Mouse (Mus musculus) myocyte (in vitro differentiated cells): Measurements from ENCODE around the gene P2rx6. TPM values are rescaled to one million over a fixed set of nuclear protein-coding genes. Genes with fewer than 3 reads are reported as not detected.

Source experiments
- H3K27me3 ChIP-seq: one replicate; pipeline ENCODE4 v1.6.1; 2011; ENCODE audit not compliant: control insufficient read depth, insufficient read depth, insufficient read length
- H3K36me3 ChIP-seq: one replicate; pipeline ENCODE4 v1.6.1; 2011; ENCODE audit not compliant: control insufficient read depth, insufficient read depth
- H3K4me2 ChIP-seq: one replicate; pipeline ENCODE4 v1.6.1; 2011; ENCODE audit warnings: low read depth, control low read depth
- H3K4me3 ChIP-seq: one replicate; pipeline ENCODE4 v1.5.1; 2011; ENCODE audit warnings: mild to moderate bottlenecking, control low read depth, moderate library complexity
- H3K79me2 ChIP-seq: one replicate; pipeline ENCODE4 v1.6.1; 2011; ENCODE audit not compliant: control insufficient read depth, insufficient read depth
- H3ac ChIP-seq: one replicate; pipeline ENCODE4 v1.6.1; 2011; ENCODE audit not compliant: control insufficient read depth, insufficient read length
- CEBPB ChIP-seq: IDR thresholded peaks from 2 replicates; pipeline ENCODE4 v1.6.1; 2011; ENCODE audit warnings: mild to moderate bottlenecking, moderate library complexity; ENCODE audit not compliant: poor library complexity, insufficient read depth, severe bottlenecking
- E2F4 ChIP-seq: IDR thresholded peaks from one replicate; pipeline ENCODE4 v1.6.1; 2011; ENCODE audit warnings: mild to moderate bottlenecking, control low read depth, moderate library complexity; ENCODE audit not compliant: insufficient read depth
- MAX ChIP-seq: IDR thresholded peaks from one replicate; pipeline ENCODE4 v1.6.1; 2011; ENCODE audit warnings: low read depth, mild to moderate bottlenecking, control low read depth
- MYOD1 ChIP-seq, 3 experiments: IDR thresholded peaks; one replicate each; pipeline ENCODE4 v1.6.1; 2011; ENCODE audit warnings: control low read depth in 2 of 3, low read depth in 2 of 3, mild to moderate bottlenecking in 2 of 3, moderate library complexity in 1 of 3; ENCODE audit not compliant: insufficient read length in 2 of 3, control insufficient read depth in 1 of 3
- MYOG ChIP-seq, 3 experiments: IDR thresholded peaks; one replicate each; pipeline ENCODE4 v1.6.1; 2011; ENCODE audit warnings: control low read depth in 2 of 3, low read depth in 2 of 3, mild to moderate bottlenecking in 2 of 3; ENCODE audit not compliant: insufficient read length in 2 of 3, control insufficient read depth in 1 of 3, insufficient read depth in 1 of 3
- POLR2A ChIP-seq: IDR thresholded peaks from one replicate; pipeline ENCODE4 v1.6.1; 2011; ENCODE audit warnings: low read depth, mild to moderate bottlenecking, control low read depth, moderate library complexity; ENCODE audit not compliant: insufficient read length
- POLR2AphosphoS2 ChIP-seq: IDR thresholded peaks from one replicate; pipeline ENCODE4 v1.6.1; 2011; ENCODE audit warnings: low read depth, control low read depth; ENCODE audit not compliant: insufficient read length
- REST ChIP-seq: IDR thresholded peaks from one replicate; pipeline ENCODE4 v1.6.1; 2011; ENCODE audit warnings: mild to moderate bottlenecking, control low read depth, moderate library complexity; ENCODE audit not compliant: insufficient read depth, insufficient read length
- SRF ChIP-seq: IDR thresholded peaks from one replicate; pipeline ENCODE4 v1.6.1; 2011; ENCODE audit warnings: low read depth; ENCODE audit not compliant: control insufficient read depth, insufficient read length
- TCF12 ChIP-seq: IDR thresholded peaks from one replicate; pipeline ENCODE4 v1.6.1; 2011; ENCODE audit warnings: mild to moderate bottlenecking, control low read depth; ENCODE audit not compliant: poor library complexity, insufficient read depth, severe bottlenecking
- TCF3 ChIP-seq: IDR thresholded peaks from one replicate; pipeline ENCODE4 v1.6.1; 2011; ENCODE audit warnings: low read depth, control low read depth; ENCODE audit not compliant: insufficient read length
- USF1 ChIP-seq: IDR thresholded peaks from one replicate; pipeline ENCODE4 v1.6.1; 2011; ENCODE audit warnings: low read depth, mild to moderate bottlenecking, control low read depth, moderate library complexity
- polyA plus RNA-seq: library from polyadenylated mRNA; unstranded; fragments of >200 nt; fragmentation: generic; extraction: Trizol; gene quantifications from one replicate; pipeline ENCODE4 v1.2.1, GENCODE M21; 2012; ENCODE audit warnings: missing spikeins

P2rx6 gene
- polyA plus RNA-seq, 1 experiment: 3.3 TPM

- H3K4me3 ChIP-seq: no peak overlapping the region
- peak overlapping the region; percentile 78 for H3K4me2 ChIP-seq
- TF ChIP-seq MYOD1 (IDR thresholded peaks at IDR 0.05; ENCODE audit: control insufficient read depth in 1 of 3, insufficient read length in 2 of 3, low read depth in 2 of 3) (peak in 2 of 3 experiments; percentile 13 to 42), POLR2AphosphoS2 (no peak), TCF12 (no peak), CEBPB (no peak), SRF (no peak), REST (no peak), E2F4 (no peak), MAX (no peak), TCF3 (no peak), MYOG (IDR thresholded peaks at IDR 0.05; ENCODE audit: control insufficient read depth in 1 of 3, insufficient read depth in 1 of 3, insufficient read length in 2 of 3, low read depth in 2 of 3) (peak in 1 of 3 experiments; percentile 46), POLR2A (no peak), USF1 (no peak)
- H3ac ChIP-seq: no peak overlapping the region
- no peaks in the 10 kb centered on the region for H3K36me3 ChIP-seq
- H3K79me2 ChIP-seq: no peaks in the 10 kb centered on the region
- H3K27me3 ChIP-seq: peaks cover 8% of the 10 kb centered on the region
Measured at GRCm38 (mm10) chr16:17575870-17576824, 14.5 kb downstream of the P2rx6 start.

GRCm38 (mm10) chr16:17576825-17577215 lies 15.1 kb downstream of the P2rx6 start:
- Histone ChIP-seq H3K79me2 (no peaks in the 10 kb centered on the region), H3ac (no peak overlapping the region), H3K27me3 (peaks cover 8% of the 10 kb centered on the region), H3K4me3 (no peak overlapping the region), H3K36me3 (no peaks in the 10 kb centered on the region), H3K4me2 (peak overlapping the region; percentile 78)
- TF ChIP-seq REST (no peak), TCF12 (no peak)

GRCm38 (mm10) chr16:17583064-17583463 lies 21.4 kb downstream of the P2rx6 start, which contains the start of gene Slc7a4:
TSS of gene Slc7a4 (minus strand) at chr16:17583214.
- no peak within 1 kb of the TSS for H3ac ChIP-seq
- H3K79me2 ChIP-seq: no peaks in the 10 kb centered on the region
- TF ChIP-seq REST (no peak), TCF3 (no peak), MYOD1 (IDR thresholded peaks at IDR 0.05; ENCODE audit: control insufficient read depth in 1 of 3, insufficient read length in 2 of 3, low read depth in 2 of 3) (no peak), MAX (no peak), USF1 (no peak), POLR2A (no peak), TCF12 (no peak), POLR2AphosphoS2 (no peak), SRF (no peak), MYOG (IDR thresholded peaks at IDR 0.05; ENCODE audit: control insufficient read depth in 1 of 3, insufficient read depth in 1 of 3, insufficient read length in 2 of 3, low read depth in 2 of 3) (no peak), E2F4 (no peak), CEBPB (no peak)
- no peaks in the 10 kb centered on the region for H3K36me3 ChIP-seq
- no peak within 1 kb of the TSS for H3K4me2 ChIP-seq
- H3K4me3 ChIP-seq: no peak within 1 kb of the TSS
- no peaks in the 10 kb centered on the region for H3K27me3 ChIP-seq

- Histone ChIP-seq H3K36me3 (no peaks in the 10 kb centered on the region), H3K27me3 (no peaks in the 10 kb centered on the region), H3K4me3 (no peak overlapping the region), H3ac (no peak overlapping the region), H3K4me2 (no peak overlapping the region), H3K79me2 (no peaks in the 10 kb centered on the region)
- no peak for TF ChIP-seq POLR2AphosphoS2
- no peak for TF ChIP-seq POLR2A
- TF ChIP-seq MAX: no peak
- TF ChIP-seq SRF: no peak
- no peak for TF ChIP-seq MYOG (IDR thresholded peaks at IDR 0.05; ENCODE audit: control insufficient read depth in 1 of 3, insufficient read depth in 1 of 3, insufficient read length in 2 of 3, low read depth in 2 of 3)
- no peak for TF ChIP-seq REST
- TF ChIP-seq USF1: no peak
- TF ChIP-seq TCF3: no peak
- no peak for TF ChIP-seq E2F4
- no peak for TF ChIP-seq MYOD1 (IDR thresholded peaks at IDR 0.05; ENCODE audit: control insufficient read depth in 1 of 3, insufficient read length in 2 of 3, low read depth in 2 of 3)
- TF ChIP-seq CEBPB: no peak
- TF ChIP-seq TCF12: no peak
Measured at GRCm38 (mm10) chr16:17584555-17584954, 22.9 kb downstream of the P2rx6 start.

- no peak overlapping the region for H3ac ChIP-seq
Measured at GRCm38 (mm10) chr16:17590731-17591130, 29.0 kb downstream of the P2rx6 start.

More at GRCm38 (mm10) chr16:17590731-17591130, 29.0 kb downstream of the P2rx6 start:
- no peak for TF ChIP-seq SRF
- no peak for TF ChIP-seq MAX
- no peak for TF ChIP-seq POLR2A
- TF ChIP-seq TCF12: no peak
- no peak for TF ChIP-seq TCF3
- no peak for TF ChIP-seq POLR2AphosphoS2
- Histone ChIP-seq H3K36me3 (no peaks in the 10 kb centered on the region), H3K79me2 (no peaks in the 10 kb centered on the region), H3K27me3 (no peaks in the 10 kb centered on the region), H3K4me3 (no peak overlapping the region), H3K4me2 (no peak overlapping the region)
